Mouse (Mus musculus) lung, postnatal 0 days (tissue): Measurements from ENCODE around the gene Gm17581. TPM values are rescaled to one million over a fixed set of nuclear protein-coding genes. Genes with fewer than 3 reads are reported as not detected.
"Not testable (repeated sequence)": the region's sequence is repeated elsewhere in the genome, so short reads cannot be mapped to it uniquely, and the experiment has no call there.

Experiments
- ATAC-seq: fragments of 200-750 bp; cut with Nextera tagmentation; 2 replicates; pipeline ENCODE4 v1.8.0; 2017; ENCODE audit warnings: moderate library complexity
- DNase-seq: peaks from one replicate; pipeline ENCODE4 v3.0.0-alpha.2; 2016; ENCODE audit warnings: low spot score
- H3K27ac ChIP-seq: fragments of 300-500 bp; sonication (generic); 2 replicates; pipeline ENCODE4 v1.5.1; 2014; ENCODE audit warnings: antibody characterized with exemption, mild to moderate bottlenecking, low read length, mixed read lengths
- H3K27me3 ChIP-seq: fragments of 300-500 bp; sonication (generic); replicated peaks from 2 replicates; pipeline ENCODE4 v1.6.1; 2014; ENCODE audit warnings: low read length, mixed read lengths; ENCODE audit not compliant: insufficient read depth
- H3K36me3 ChIP-seq: fragments of 300-500 bp; sonication (generic); 2 replicates; pipeline ENCODE4 v1.6.1; 2014; ENCODE audit warnings: low read length, mixed read lengths; ENCODE audit not compliant: insufficient read depth
- H3K4me1 ChIP-seq: fragments of 300-500 bp; sonication (generic); 2 replicates; pipeline ENCODE4 v1.6.1; 2014; ENCODE audit warnings: antibody characterized with exemption, low read depth, low read length, mixed read lengths; ENCODE audit not compliant: insufficient read depth
- H3K4me2 ChIP-seq: fragments of 300-500 bp; sonication (generic); replicated peaks from 2 replicates; pipeline ENCODE4 v1.6.1; 2014; ENCODE audit warnings: low read depth, mild to moderate bottlenecking, low read length, moderate library complexity, mixed read lengths
- H3K4me3 ChIP-seq: fragments of 300-500 bp; sonication (generic); 2 replicates; pipeline ENCODE4 v1.5.1; 2014; ENCODE audit warnings: low read depth, low read length
- H3K9ac ChIP-seq: fragments of 300-500 bp; sonication (generic); replicated peaks from 2 replicates; pipeline ENCODE4 v1.6.1; 2014; ENCODE audit warnings: low read depth, mild to moderate bottlenecking
- H3K9me3 ChIP-seq: fragments of 300-500 bp; sonication (generic); 2 replicates; pipeline ENCODE4 v1.6.1; 2016; ENCODE audit warnings: low read length, mixed read lengths
- CTCF ChIP-seq: IDR thresholded peaks from 2 replicates; pipeline ENCODE4 v1.5.1; 2016; ENCODE audit warnings: antibody characterized with exemption, mild to moderate bottlenecking
- EP300 ChIP-seq: IDR thresholded peaks from 2 replicates; pipeline ENCODE4 v1.6.1; 2016; ENCODE audit warnings: antibody characterized with exemption, mild to moderate bottlenecking, control low read depth
- WGBS: fragments of 180-500 bp; shearing (Covaris S2); extraction: QIAGEN DNeasy Blood & Tissue Kit; methylation state at CpG from one replicate; pipeline ENCODE4 v1.1.7; 2014; 5-methylcytosine and 5-hydroxymethylcytosine counted together
- polyA plus RNA-seq: library from polyadenylated mRNA; unstranded; fragments of >200 nt; fragmentation: Nextera tagmentation; extraction: Ambion mirVana; gene quantifications from 2 replicates; pipeline ENCODE4 v1.2.1, GENCODE M21; 2015

Gm17581 gene
- polyA plus RNA-seq, 1 experiment from 2014 or later = not detected

GRCm38 (mm10) chr2:155717082-155717990, 18.3 kb downstream of the Gm17581 start:
- H3K4me3 ChIP-seq = no peak overlapping the region
- ATAC-seq (no peak), DNase-seq (no peak)
- H3K9me3 ChIP-seq = no peaks in the 10 kb centered on the region
- H3K27me3 ChIP-seq = no peaks in the 10 kb centered on the region
- TF ChIP-seq EP300 = no peak
- WGBS = 85% methylated on average over 12 of the region's 12 CpGs
- H3K27ac ChIP-seq = no peak overlapping the region
- no peaks in the 10 kb centered on the region for H3K4me1 ChIP-seq
- peaks cover 16% of the 10 kb centered on the region; the same call in 1 of the 2 replicates for H3K36me3 ChIP-seq
- no peak overlapping the region for H3K9ac ChIP-seq
- no peak overlapping the region for H3K4me2 ChIP-seq

DNA sequence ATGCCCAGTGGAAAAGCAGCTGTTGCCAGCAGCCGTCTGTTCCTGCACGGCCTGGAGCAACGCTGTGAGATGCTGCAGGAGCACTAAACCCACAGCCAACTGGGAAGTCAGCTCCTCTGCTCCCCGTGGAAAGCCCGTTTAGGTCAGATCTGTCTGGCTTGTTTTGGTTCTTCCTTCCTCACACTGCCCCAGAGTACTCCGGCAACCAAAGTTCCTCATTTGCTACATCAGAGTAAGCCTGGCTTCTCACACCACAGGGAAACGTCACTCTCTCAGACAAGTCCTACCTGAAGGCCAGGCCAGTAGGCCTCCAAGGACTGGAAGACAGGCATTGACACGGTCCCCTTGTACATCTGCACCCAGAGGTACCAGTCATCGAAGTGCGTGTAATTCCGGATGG, 25.1 kb downstream of the Gm17581 start:
- no peak for ATAC-seq
- H3K36me3 ChIP-seq = peaks cover 16% of the 10 kb centered on the region; the same call in 1 of the 2 replicates
- H3K9ac ChIP-seq = no peak overlapping the region
- H3K4me1 ChIP-seq = no peaks in the 10 kb centered on the region
- no peak overlapping the region for H3K4me3 ChIP-seq
- no peaks in the 10 kb centered on the region for H3K9me3 ChIP-seq
- no peaks in the 10 kb centered on the region for H3K27me3 ChIP-seq
- TF ChIP-seq CTCF (no peak), EP300 (no peak)
- no peak overlapping the region for H3K27ac ChIP-seq
- no peak overlapping the region for H3K4me2 ChIP-seq
- 86% methylated on average over 11 of the region's 11 CpGs for WGBS
- DNase-seq = no peak

DNA sequence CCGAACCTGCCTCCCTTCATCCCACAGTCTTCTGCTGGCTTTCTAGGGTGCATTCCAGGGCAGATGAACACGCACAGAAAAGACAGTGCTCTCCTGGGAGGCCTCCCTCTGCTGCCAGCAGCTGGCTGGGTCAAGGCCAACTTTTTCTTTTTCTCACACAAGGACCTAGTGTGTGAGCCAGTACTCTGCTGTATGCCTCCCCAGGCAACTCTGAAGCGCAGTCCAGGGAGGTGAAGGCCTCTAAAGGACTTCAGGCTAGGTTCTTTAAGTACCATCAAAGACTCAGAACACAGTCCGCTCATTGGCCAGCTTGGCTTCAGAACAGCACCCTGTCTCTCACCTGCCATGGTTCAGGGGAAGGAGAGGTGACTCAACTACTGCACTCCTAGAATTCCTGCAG, 28.4 kb downstream of the Gm17581 start:
- Histone ChIP-seq H3K27ac (peak overlapping the region; percentile 26; the same call in 1 of the 2 replicates), H3K4me3 (no peak overlapping the region), H3K27me3 (no peaks in the 10 kb centered on the region), H3K4me1 (no peaks in the 10 kb centered on the region), H3K9me3 (no peaks in the 10 kb centered on the region), H3K36me3 (peaks cover 21% of the 10 kb centered on the region; the same call in 1 of the 2 replicates), H3K4me2 (no peak overlapping the region), H3K9ac (no peak overlapping the region)
- ATAC-seq (peak; percentile 92), DNase-seq (peak; percentile 56)
- 61% methylated on average over 4 of the region's 4 CpGs for WGBS
- no peak for TF ChIP-seq CTCF
- no peak for TF ChIP-seq EP300

DNA sequence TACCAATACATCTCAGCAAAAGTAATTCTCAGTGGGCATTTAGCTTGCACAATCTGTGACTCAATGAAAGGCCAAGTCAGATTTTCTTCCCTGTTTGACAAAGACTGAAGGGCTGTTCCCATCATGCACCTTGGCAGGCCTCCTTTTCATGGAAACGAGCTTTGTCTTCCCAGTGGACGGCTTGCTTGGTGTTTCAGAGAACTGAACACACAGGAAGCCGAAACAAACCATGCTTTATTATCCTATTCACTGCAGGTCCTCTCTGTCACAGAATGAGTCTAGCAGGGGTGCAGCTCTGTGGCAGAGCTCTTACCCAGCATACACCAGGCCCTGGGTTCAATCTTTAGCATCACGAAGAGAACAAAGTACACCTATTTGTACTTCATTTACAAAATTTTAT, 32.0 kb downstream of the Gm17581 start:
- no peak overlapping the region for H3K27ac ChIP-seq
- TF ChIP-seq CTCF = no peak
- no peak for TF ChIP-seq EP300
- no peak overlapping the region for H3K4me3 ChIP-seq
- no peaks in the 10 kb centered on the region for H3K9me3 ChIP-seq
- H3K27me3 ChIP-seq = no peaks in the 10 kb centered on the region
- H3K4me1 ChIP-seq = no peaks in the 10 kb centered on the region
- H3K9ac ChIP-seq = no peak overlapping the region
- WGBS = 64% methylated on average over 4 of the region's 4 CpGs
- H3K4me2 ChIP-seq = no peak overlapping the region
- DNase-seq = no peak
- no peak for ATAC-seq
- peaks cover 25% of the 10 kb centered on the region; the same call in 1 of the 2 replicates for H3K36me3 ChIP-seq

- Histone ChIP-seq H3K27ac (no peak overlapping the region), H3K36me3 (peaks cover 20% of the 10 kb centered on the region; the same call in 1 of the 2 replicates), H3K9ac (no peak overlapping the region), H3K4me1 (no peaks in the 10 kb centered on the region), H3K27me3 (no peaks in the 10 kb centered on the region), H3K9me3 (no peaks in the 10 kb centered on the region), H3K4me2 (no peak overlapping the region), H3K4me3 (no peak overlapping the region)
- WGBS = 57% methylated on average over 19 of the region's 19 CpGs
- no peak for DNase-seq
- TF ChIP-seq EP300 (no peak), CTCF (no peak)
- no peak; the same call in 1 of the 2 replicates for ATAC-seq
Measured at GRCm38 (mm10) chr2:155701399-155701919, 34.2 kb downstream of the Gm17581 start.

- WGBS = 91% methylated on average over 6 of the region's 6 CpGs
- not testable (repeated sequence) for H3K9me3 ChIP-seq, H3K4me3 ChIP-seq, H3K4me1 ChIP-seq, H3K9ac ChIP-seq, H3K27ac ChIP-seq, H3K4me2 ChIP-seq, H3K36me3 ChIP-seq, ATAC-seq, DNase-seq, H3K27me3 ChIP-seq
Measured at GRCm38 (mm10) chr2:155698443-155698842, 37.2 kb downstream of the Gm17581 start.
